Mouse (Mus musculus) midbrain, embryonic 12.5 days (tissue): ENCODE data around the gene Ntn4. TPM values are rescaled to one million over a fixed set of nuclear protein-coding genes. Genes with fewer than 3 reads are reported as not detected.
A peak's percentile ranks its signal among the peaks of the same experiment; 100 is the strongest.

ENCODE experiments used
- ATAC-seq: fragments of 200-750 bp; cut with Nextera tagmentation; 2 replicates; pipeline ENCODE4 v1.8.0; 2017; ENCODE audit warnings: low read depth, moderate TSS enrichment, moderate library complexity; ENCODE audit not compliant: low FRiP score
- H3K27ac ChIP-seq: fragments of 300-500 bp; sonication (generic); replicated peaks from 2 replicates; pipeline ENCODE4 v1.5.1; 2016; ENCODE audit warnings: mild to moderate bottlenecking
- H3K27me3 ChIP-seq: fragments of 300-500 bp; sonication (generic); 2 replicates; pipeline ENCODE4 v1.6.1; 2016; ENCODE audit warnings: mild to moderate bottlenecking
- H3K36me3 ChIP-seq: fragments of 300-500 bp; sonication (generic); 2 replicates; pipeline ENCODE4 v1.6.1; 2016
- H3K4me1 ChIP-seq: fragments of 300-500 bp; sonication (generic); 2 replicates; pipeline ENCODE4 v1.6.1; 2016
- H3K4me2 ChIP-seq: fragments of 300-500 bp; sonication (generic); replicated peaks from 2 replicates; pipeline ENCODE4 v1.6.1; 2016; ENCODE audit warnings: mild to moderate bottlenecking, moderate library complexity
- H3K4me3 ChIP-seq: fragments of 300-500 bp; sonication (generic); 2 replicates; pipeline ENCODE4 v1.5.1; 2016; ENCODE audit warnings: mild to moderate bottlenecking
- H3K9ac ChIP-seq: fragments of 300-500 bp; sonication (generic); replicated peaks from 2 replicates; pipeline ENCODE4 v1.6.1; 2016; ENCODE audit warnings: mild to moderate bottlenecking, moderate library complexity
- H3K9me3 ChIP-seq: fragments of 300-500 bp; sonication (generic); 2 replicates; pipeline ENCODE4 v1.6.1; 2016; ENCODE audit warnings: mild to moderate bottlenecking
- WGBS: fragments of 180-500 bp; shearing (Covaris S2); methylation state at CpG from one replicate; pipeline ENCODE4 v1.1.7; 2016; 5-methylcytosine and 5-hydroxymethylcytosine counted together
- polyA plus RNA-seq: library from polyadenylated mRNA; unstranded; fragments of >200 nt; fragmentation: Nextera tagmentation; extraction: Ambion mirVana; gene quantifications from 2 replicates; pipeline ENCODE4 v1.2.1, GENCODE M21; 2016

Ntn4 gene
- polyA plus RNA-seq, 1 experiment from 2014 or later, result 3.3 TPM

- H3K4me2 ChIP-seq, result no peak overlapping the region
- H3K9ac ChIP-seq, result no peak overlapping the region
- 92% methylated on average over 5 of the region's 5 CpGs for WGBS
- peaks cover 12% of the 10 kb centered on the region for H3K4me1 ChIP-seq
- H3K9me3 ChIP-seq, result no peaks in the 10 kb centered on the region
- no peak overlapping the region for H3K27ac ChIP-seq
- peaks cover 19% of the 10 kb centered on the region; the same call in 1 of the 2 replicates for H3K36me3 ChIP-seq
- no peak overlapping the region for H3K4me3 ChIP-seq
- H3K27me3 ChIP-seq, result no peaks in the 10 kb centered on the region
- no peak for ATAC-seq
These were observed 81.3 kb downstream of the Ntn4 start for GRCm38 (mm10) chr10:93721625-93722337.

GRCm38 (mm10) chr10:93723942-93724542 lies 83.6 kb downstream of the Ntn4 start:
- 5% methylated on average over 11 of the region's 11 CpGs for WGBS
- no peak overlapping the region for H3K4me3 ChIP-seq

GRCm38 (mm10) chr10:93728131-93728530 lies 87.7 kb downstream of the Ntn4 start:
- Histone ChIP-seq H3K4me1 (peaks cover 12% of the 10 kb centered on the region), H3K36me3 (no peaks in the 10 kb centered on the region; the same call in 1 of the 2 replicates), H3K4me3 (no peak overlapping the region), H3K4me2 (no peak overlapping the region), H3K27me3 (no peaks in the 10 kb centered on the region), H3K9ac (no peak overlapping the region), H3K9me3 (no peaks in the 10 kb centered on the region), H3K27ac (no peak overlapping the region)
- 70% methylated on average over 5 of the region's 5 CpGs for WGBS
- no peak for ATAC-seq

More at GRCm38 (mm10) chr10:93723942-93724542, 83.6 kb downstream of the Ntn4 start:
- peaks cover 7% of the 10 kb centered on the region; the same call in 1 of the 2 replicates for H3K36me3 ChIP-seq
- H3K27me3 ChIP-seq, result no peaks in the 10 kb centered on the region
- H3K27ac ChIP-seq, result no peak overlapping the region
- H3K4me2 ChIP-seq, result no peak overlapping the region
- H3K4me1 ChIP-seq, result peaks cover 12% of the 10 kb centered on the region
- ATAC-seq, result 0 out of 2 replicates have a peak, but pooled peaks have one; percentile 44
- 0 out of 2 replicates have a peak overlapping the region, but pooled peaks have one; percentile 15 for H3K9ac ChIP-seq
- no peaks in the 10 kb centered on the region for H3K9me3 ChIP-seq

- no peak for ATAC-seq
- no peak overlapping the region for H3K4me3 ChIP-seq
- H3K27me3 ChIP-seq, result no peaks in the 10 kb centered on the region
- H3K4me2 ChIP-seq, result no peak overlapping the region
- H3K9ac ChIP-seq, result no peak overlapping the region
- peaks cover 13% of the 10 kb centered on the region for H3K36me3 ChIP-seq
- no peaks in the 10 kb centered on the region for H3K9me3 ChIP-seq
- no peaks in the 10 kb centered on the region for H3K4me1 ChIP-seq
- 89% methylated on average over 6 of the region's 6 CpGs for WGBS
- no peak overlapping the region for H3K27ac ChIP-seq
These were observed 90.0 kb downstream of the Ntn4 start for GRCm38 (mm10) chr10:93730514-93730913.

- 85% methylated on average over 9 of the region's 9 CpGs for WGBS
- no peak overlapping the region for H3K9ac ChIP-seq
- no peaks in the 10 kb centered on the region for H3K27me3 ChIP-seq
- H3K27ac ChIP-seq, result no peak overlapping the region
- H3K36me3 ChIP-seq, result peaks cover 13% of the 10 kb centered on the region
- H3K9me3 ChIP-seq, result no peaks in the 10 kb centered on the region
- no peak for ATAC-seq
- H3K4me1 ChIP-seq, result peaks cover 3% of the 10 kb centered on the region
- H3K4me3 ChIP-seq, result no peak overlapping the region
- no peak overlapping the region for H3K4me2 ChIP-seq
These were observed 90.8 kb downstream of the Ntn4 start for GRCm38 (mm10) chr10:93731248-93731691.

GRCm38 (mm10) chr10:93736114-93736645 lies 95.7 kb downstream of the Ntn4 start:
- Histone ChIP-seq H3K4me2 (no peak overlapping the region), H3K27me3 (no peaks in the 10 kb centered on the region), H3K36me3 (peaks cover 20% of the 10 kb centered on the region), H3K4me1 (peaks cover 7% of the 10 kb centered on the region), H3K4me3 (no peak overlapping the region), H3K9ac (no peak overlapping the region), H3K27ac (no peak overlapping the region), H3K9me3 (no peaks in the 10 kb centered on the region)
- WGBS, result 51% methylated on average over 6 of the region's 6 CpGs
- ATAC-seq, result no peak

GRCm38 (mm10) chr10:93737080-93737479 lies 96.6 kb downstream of the Ntn4 start:
- no peak overlapping the region for H3K4me2 ChIP-seq
- H3K4me3 ChIP-seq, result no peak overlapping the region
- H3K4me1 ChIP-seq, result peaks cover 7% of the 10 kb centered on the region
- H3K36me3 ChIP-seq, result peaks cover 25% of the 10 kb centered on the region
- H3K27ac ChIP-seq, result no peak overlapping the region
- 78% methylated on average over 5 of the region's 5 CpGs for WGBS
- no peaks in the 10 kb centered on the region for H3K9me3 ChIP-seq
- H3K9ac ChIP-seq, result no peak overlapping the region
- no peak for ATAC-seq
- no peaks in the 10 kb centered on the region for H3K27me3 ChIP-seq

GRCm38 (mm10) chr10:93741446-93742096 lies 101.1 kb downstream of the Ntn4 start:
- WGBS, result 70% methylated on average over 14 of the region's 14 CpGs
- H3K27ac ChIP-seq, result 0 out of 2 replicates have a peak overlapping the region, but pooled peaks have one; percentile 10
- no peaks in the 10 kb centered on the region for H3K27me3 ChIP-seq
- H3K9ac ChIP-seq, result no peak overlapping the region
- H3K9me3 ChIP-seq, result no peaks in the 10 kb centered on the region
- peaks cover 16% of the 10 kb centered on the region; the same call in 1 of the 2 replicates for H3K36me3 ChIP-seq
- 0 out of 2 replicates have a peak, but pooled peaks cover 2% of the 10 kb centered on the region for H3K4me1 ChIP-seq
- no peak overlapping the region for H3K4me2 ChIP-seq
- H3K4me3 ChIP-seq, result no peak overlapping the region
- no peak for ATAC-seq

GRCm38 (mm10) chr10:93742097-93742446 lies 101.6 kb downstream of the Ntn4 start:
- no peak overlapping the region for H3K4me3 ChIP-seq
- WGBS, result 69% methylated on average over 3 of the region's 3 CpGs
- H3K4me1 ChIP-seq, result no peaks in the 10 kb centered on the region
- H3K36me3 ChIP-seq, result peaks cover 16% of the 10 kb centered on the region; the same call in 1 of the 2 replicates
- no peaks in the 10 kb centered on the region for H3K9me3 ChIP-seq
- no peaks in the 10 kb centered on the region for H3K27me3 ChIP-seq
- no peak overlapping the region for H3K9ac ChIP-seq
- no peak for ATAC-seq
- no peak overlapping the region for H3K27ac ChIP-seq
- no peak overlapping the region for H3K4me2 ChIP-seq

- H3K9ac ChIP-seq, result no peak overlapping the region
- no peak overlapping the region for H3K4me3 ChIP-seq
- WGBS, result 72% methylated on average over 6 of the region's 6 CpGs
- no peaks in the 10 kb centered on the region for H3K4me1 ChIP-seq
- no peak for ATAC-seq
- H3K36me3 ChIP-seq, result peaks cover 16% of the 10 kb centered on the region; the same call in 1 of the 2 replicates
- H3K4me2 ChIP-seq, result no peak overlapping the region
- H3K9me3 ChIP-seq, result no peaks in the 10 kb centered on the region
- H3K27me3 ChIP-seq, result no peaks in the 10 kb centered on the region
- H3K27ac ChIP-seq, result no peak overlapping the region
These were observed 102.1 kb downstream of the Ntn4 start for GRCm38 (mm10) chr10:93742598-93742997.

GRCm38 (mm10) chr10:93749267-93750192 lies 109.0 kb downstream of the Ntn4 start:
- Histone ChIP-seq H3K4me1 (peaks cover 3% of the 10 kb centered on the region; the same call in 1 of the 2 replicates), H3K9me3 (no peaks in the 10 kb centered on the region), H3K36me3 (peaks cover 4% of the 10 kb centered on the region; the same call in 1 of the 2 replicates), H3K4me3 (no peak overlapping the region), H3K4me2 (no peak overlapping the region), H3K9ac (no peak overlapping the region), H3K27me3 (no peaks in the 10 kb centered on the region), H3K27ac (no peak overlapping the region)
- 80% methylated on average over 21 of the region's 21 CpGs for WGBS
- ATAC-seq, result no peak
